Mouse (Mus musculus) brain, embryonic 14.5 days (tissue): ENCODE results near the gene Gsk3a.

Source experiments
- CTCF ChIP-seq: fragments of 200-500 bp; IDR thresholded peaks from 2 replicates; pipeline ENCODE4 v1.5.1; 2012; ENCODE audit warnings: inconsistent platforms, mild to moderate bottlenecking, moderate library complexity, borderline replicate concordance; ENCODE audit not compliant: insufficient read depth, insufficient read length; ENCODE audit errors: extremely low read depth
- POLR2A ChIP-seq: fragments of 200-500 bp; IDR thresholded peaks from 2 replicates; pipeline ENCODE4 v1.6.1; 2012; ENCODE audit warnings: mild to moderate bottlenecking, inconsistent platforms, borderline replicate concordance; ENCODE audit not compliant: poor library complexity, insufficient read depth, insufficient read length, severe bottlenecking; ENCODE audit errors: extremely low read depth

DNA sequence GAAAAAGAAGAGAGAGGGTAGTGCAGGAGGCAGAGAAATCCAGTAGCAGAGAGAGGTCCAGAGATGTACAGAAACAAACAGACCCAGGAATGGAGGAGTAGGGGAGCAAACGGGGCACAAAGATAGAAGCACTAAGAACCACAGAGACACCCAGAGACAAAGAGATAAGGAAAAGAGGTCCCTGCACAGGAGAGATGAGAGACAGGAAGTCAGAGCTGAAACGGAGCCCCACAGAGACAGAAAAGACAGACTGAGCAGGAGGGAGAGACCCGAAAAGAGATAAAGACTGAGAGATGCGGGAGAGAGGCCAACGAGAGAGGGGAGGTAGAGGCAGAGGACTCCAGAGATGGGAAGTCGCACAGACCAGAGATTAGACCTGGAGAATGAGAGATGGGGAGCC is 57.1 kb downstream of the Gsk3a start:
- no peak for TF ChIP-seq CTCF
- TF ChIP-seq POLR2A, result no peak
